Mouse (Mus musculus): ENCODE measurements around the gene Gja3.

DNA sequence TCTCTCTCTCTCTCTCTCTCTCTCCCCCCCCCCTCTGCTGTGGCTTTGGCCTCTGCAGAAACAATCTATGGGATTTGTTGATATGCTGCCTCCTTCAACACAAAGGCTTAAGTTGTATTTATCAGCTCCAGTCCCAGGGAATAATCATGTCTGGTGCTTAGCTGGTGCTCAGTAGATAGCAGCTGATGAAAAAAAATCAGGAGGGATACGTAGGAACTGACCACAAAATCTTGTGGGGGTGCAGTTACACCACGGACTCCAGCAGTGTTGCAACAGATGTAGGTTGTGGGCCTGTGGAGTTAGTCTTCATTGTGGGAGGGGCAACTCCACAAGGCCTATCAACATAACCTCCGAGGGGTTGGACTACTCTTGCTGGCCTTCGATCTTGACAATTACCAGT is 38.0 kb upstream of the Gja3 start:
- TF ChIP-seq CTCF (IDR thresholded peaks at IDR 0.05; ENCODE audit: low read depth, low read length) (no peak), POLR2AphosphoS5 (IDR thresholded peaks at IDR 0.05; ENCODE audit: insufficient replicate concordance, low read depth, low read length) (no peak), TAL1 (conservative IDR thresholded peaks at IDR 0.05; ENCODE audit: low read depth, low read length) (no peak), GATA2 (IDR thresholded peaks at IDR 0.05; ENCODE audit: borderline replicate concordance, low read depth, low read length) (no peak), GATA1 (IDR thresholded peaks at IDR 0.05; ENCODE audit: borderline replicate concordance, low read length) (no peak)

Data from G1E (cell line).